Mouse (Mus musculus) brain, embryonic 14.5 days (tissue): ENCODE measurements at regions not wholly inside any gene's neighbourhood (a gene's known extent, or its start where the extent isn't known, plus 50 kb on each side); places are given as distances from the start of the nearest gene placed in this dataset.

ENCODE experiments used
- CTCF ChIP-seq: fragments of 200-500 bp; IDR thresholded peaks from 2 replicates; pipeline ENCODE4 v1.5.1; 2012; ENCODE audit warnings: inconsistent platforms, mild to moderate bottlenecking, moderate library complexity, borderline replicate concordance; ENCODE audit not compliant: insufficient read depth, insufficient read length; ENCODE audit errors: extremely low read depth
- POLR2A ChIP-seq: fragments of 200-500 bp; IDR thresholded peaks from 2 replicates; pipeline ENCODE4 v1.6.1; 2012; ENCODE audit warnings: mild to moderate bottlenecking, inconsistent platforms, borderline replicate concordance; ENCODE audit not compliant: poor library complexity, insufficient read depth, insufficient read length, severe bottlenecking; ENCODE audit errors: extremely low read depth

- TF ChIP-seq CTCF (no peak), POLR2A (no peak)
These were observed 760.0 kb upstream of the Lrrc6 start for GRCm38 (mm10) chr15:67260666-67261065.
